Mouse (Mus musculus): ENCODE results near the gene Cstf2. TPM values are rescaled to one million over a fixed set of nuclear protein-coding genes. Genes with fewer than 3 reads are reported as not detected.

Gene Cstf2
- 65.3 and 83.8 TPM in 2 replicates for polyA plus RNA-seq (2014; fragmentation: Nextera tagmentation; extraction: Ambion mirVana)

- Histone ChIP-seq H3K36me3 (ENCODE audit: control insufficient read depth, insufficient read depth, low read length) (peaks cover 18% of the 10 kb centered on the region; the same call in 1 of the 2 replicates), H3K27me3 (ENCODE audit: control insufficient read depth, insufficient read depth, low read length) (no peaks in the 10 kb centered on the region), H3K9ac (replicated peaks; ENCODE audit: low read length) (peak within 1 kb of the TSS; percentile 64), H3K4me1 (ENCODE audit: control insufficient read depth, insufficient read depth, low read length) (no peaks in the 10 kb centered on the region), H3K4me3 (replicated peaks; ENCODE audit: low read depth, low read length) (peak within 1 kb of the TSS; percentile 55), H3K9me3 (ENCODE audit: control insufficient read depth, low read length) (no peaks in the 10 kb centered on the region), H3K4me2 (ENCODE audit: low read length) (peak within 1 kb of the TSS; percentile 50), H3K27ac (replicated peaks; ENCODE audit: low read depth, low read length) (peak within 1 kb of the TSS; percentile 86)
- peak; percentile 94 for DNase-seq
- 29% methylated on average over 74 of the region's 77 CpGs for WGBS
- ATAC-seq (ENCODE audit: low FRiP score, low TSS enrichment) = peak; percentile 99
Observed at GRCm38 (mm10) chrX:134058987-134059712, at the start of gene Cstf2. Gene Cstf2 (plus strand): TSS chrX:134059187.

- 14% methylated on average over 9 of the region's 9 CpGs for WGBS
- Histone ChIP-seq H3K27ac (replicated peaks; ENCODE audit: low read depth, low read length) (no peak overlapping the region), H3K36me3 (ENCODE audit: control insufficient read depth, insufficient read depth, low read length) (no peaks in the 10 kb centered on the region), H3K4me2 (ENCODE audit: low read length) (no peak overlapping the region), H3K9me3 (ENCODE audit: control insufficient read depth, low read length) (no peaks in the 10 kb centered on the region), H3K4me3 (replicated peaks; ENCODE audit: low read depth, low read length) (no peak overlapping the region), H3K27me3 (ENCODE audit: control insufficient read depth, insufficient read depth, low read length) (no peaks in the 10 kb centered on the region), H3K4me1 (ENCODE audit: control insufficient read depth, insufficient read depth, low read length) (no peaks in the 10 kb centered on the region), H3K9ac (replicated peaks; ENCODE audit: low read length) (no peak overlapping the region)
- ATAC-seq (ENCODE audit: low FRiP score, low TSS enrichment) (no peak; the same call in 1 of the 2 replicates), DNase-seq (peak; percentile 84)
Observed at GRCm38 (mm10) chrX:134019005-134019404, 40.0 kb upstream of the Cstf2 start.

- no peaks in the 10 kb centered on the region for H3K36me3 ChIP-seq (ENCODE audit: control insufficient read depth, insufficient read depth, low read length)
- H3K9ac ChIP-seq (replicated peaks; ENCODE audit: low read length) = no peak overlapping the region
- 56% methylated on average over 5 of the region's 5 CpGs for WGBS
- DNase-seq = no peak
- H3K9me3 ChIP-seq (ENCODE audit: control insufficient read depth, low read length) = no peaks in the 10 kb centered on the region
- H3K27me3 ChIP-seq (ENCODE audit: control insufficient read depth, insufficient read depth, low read length) = no peaks in the 10 kb centered on the region
- H3K27ac ChIP-seq (replicated peaks; ENCODE audit: low read depth, low read length) = no peak overlapping the region
- H3K4me3 ChIP-seq (replicated peaks; ENCODE audit: low read depth, low read length) = no peak overlapping the region
- H3K4me2 ChIP-seq (ENCODE audit: low read length) = no peak overlapping the region
- H3K4me1 ChIP-seq (ENCODE audit: control insufficient read depth, insufficient read depth, low read length) = no peaks in the 10 kb centered on the region
- ATAC-seq (ENCODE audit: low FRiP score, low TSS enrichment) = no peak
Observed at GRCm38 (mm10) chrX:134020664-134021063, 38.3 kb upstream of the Cstf2 start.

- ATAC-seq (ENCODE audit: low FRiP score, low TSS enrichment) = no peak
- no peak overlapping the region for H3K9ac ChIP-seq (replicated peaks; ENCODE audit: low read length)
- WGBS = 60% methylated on average over 1 of the region's 1 CpGs
Observed at GRCm38 (mm10) chrX:134048994-134049393, 10.0 kb upstream of the Cstf2 start.

GRCm38 (mm10) chrX:134056897-134057296 is 2.1 kb upstream of the Cstf2 start:
- H3K36me3 ChIP-seq (ENCODE audit: control insufficient read depth, insufficient read depth, low read length) = 0 out of 2 replicates have a peak, but pooled peaks cover 4% of the 10 kb centered on the region
- H3K4me2 ChIP-seq (ENCODE audit: low read length) = no peak overlapping the region
- H3K27ac ChIP-seq (replicated peaks; ENCODE audit: low read depth, low read length) = no peak overlapping the region
- no peaks in the 10 kb centered on the region for H3K4me1 ChIP-seq (ENCODE audit: control insufficient read depth, insufficient read depth, low read length)
- WGBS = 88% methylated on average over 2 of the region's 2 CpGs
- H3K9ac ChIP-seq (replicated peaks; ENCODE audit: low read length) = no peak overlapping the region
- no peak for DNase-seq
- no peak overlapping the region for H3K4me3 ChIP-seq (replicated peaks; ENCODE audit: low read depth, low read length)
- H3K27me3 ChIP-seq (ENCODE audit: control insufficient read depth, insufficient read depth, low read length) = no peaks in the 10 kb centered on the region
- no peak for ATAC-seq (ENCODE audit: low FRiP score, low TSS enrichment)
- H3K9me3 ChIP-seq (ENCODE audit: control insufficient read depth, low read length) = no peaks in the 10 kb centered on the region

More at GRCm38 (mm10) chrX:134048994-134049393, 10.0 kb upstream of the Cstf2 start:
- H3K27me3 ChIP-seq (ENCODE audit: control insufficient read depth, insufficient read depth, low read length) = no peaks in the 10 kb centered on the region
- H3K4me3 ChIP-seq (replicated peaks; ENCODE audit: low read depth, low read length) = no peak overlapping the region
- H3K4me1 ChIP-seq (ENCODE audit: control insufficient read depth, insufficient read depth, low read length) = no peaks in the 10 kb centered on the region
- no peak overlapping the region for H3K27ac ChIP-seq (replicated peaks; ENCODE audit: low read depth, low read length)
- no peaks in the 10 kb centered on the region for H3K36me3 ChIP-seq (ENCODE audit: control insufficient read depth, insufficient read depth, low read length)
- DNase-seq = no peak
- H3K4me2 ChIP-seq (ENCODE audit: low read length) = no peak overlapping the region
- H3K9me3 ChIP-seq (ENCODE audit: control insufficient read depth, low read length) = no peaks in the 10 kb centered on the region

GRCm38 (mm10) chrX:134058040-134058875 is 729 bp upstream of the Cstf2 start:
- no peaks in the 10 kb centered on the region for H3K4me1 ChIP-seq (ENCODE audit: control insufficient read depth, insufficient read depth, low read length)
- peak; percentile 12; the same call in 1 of the 2 replicates for ATAC-seq (ENCODE audit: low FRiP score, low TSS enrichment)
- peak; percentile 1 for DNase-seq
- H3K27me3 ChIP-seq (ENCODE audit: control insufficient read depth, insufficient read depth, low read length) = no peaks in the 10 kb centered on the region
- WGBS = 76% methylated on average over 14 of the region's 14 CpGs
- peak overlapping the region; percentile 29; the same call in 1 of the 2 replicates for H3K9ac ChIP-seq (replicated peaks; ENCODE audit: low read length)
- peak overlapping the region; percentile 86 for H3K27ac ChIP-seq (replicated peaks; ENCODE audit: low read depth, low read length)
- peak overlapping the region; percentile 55 for H3K4me3 ChIP-seq (replicated peaks; ENCODE audit: low read depth, low read length)
- peak overlapping the region; percentile 40 for H3K4me2 ChIP-seq (ENCODE audit: low read length)
- no peaks in the 10 kb centered on the region for H3K9me3 ChIP-seq (ENCODE audit: control insufficient read depth, low read length)
- H3K36me3 ChIP-seq (ENCODE audit: control insufficient read depth, insufficient read depth, low read length) = peaks cover 17% of the 10 kb centered on the region; the same call in 1 of the 2 replicates

GRCm38 (mm10) chrX:134059764-134060163 is 777 bp downstream of the Cstf2 start:
- Histone ChIP-seq H3K27me3 (ENCODE audit: control insufficient read depth, insufficient read depth, low read length) (no peaks in the 10 kb centered on the region), H3K9me3 (ENCODE audit: control insufficient read depth, low read length) (no peaks in the 10 kb centered on the region), H3K27ac (replicated peaks; ENCODE audit: low read depth, low read length) (peak overlapping the region; percentile 86), H3K36me3 (ENCODE audit: control insufficient read depth, insufficient read depth, low read length) (peaks cover 18% of the 10 kb centered on the region; the same call in 1 of the 2 replicates), H3K9ac (replicated peaks; ENCODE audit: low read length) (peak overlapping the region; percentile 64), H3K4me2 (ENCODE audit: low read length) (peak overlapping the region; percentile 50), H3K4me3 (replicated peaks; ENCODE audit: low read depth, low read length) (peak overlapping the region; percentile 55), H3K4me1 (ENCODE audit: control insufficient read depth, insufficient read depth, low read length) (no peaks in the 10 kb centered on the region)
- DNase-seq (peak; percentile 51), ATAC-seq (ENCODE audit: low FRiP score, low TSS enrichment) (0 out of 2 replicates have a peak, but pooled peaks have one; percentile 18)
- WGBS = 23% methylated on average over 10 of the region's 10 CpGs

- H3K4me2 ChIP-seq (ENCODE audit: low read length) = no peak overlapping the region
- no peaks in the 10 kb centered on the region for H3K4me1 ChIP-seq (ENCODE audit: control insufficient read depth, insufficient read depth, low read length)
- ATAC-seq (ENCODE audit: low FRiP score, low TSS enrichment) = no peak
Observed at GRCm38 (mm10) chrX:134085453-134085852, 26.5 kb downstream of the Cstf2 start.

More at GRCm38 (mm10) chrX:134085453-134085852, 26.5 kb downstream of the Cstf2 start:
- Histone ChIP-seq H3K27ac (replicated peaks; ENCODE audit: low read depth, low read length) (no peak overlapping the region), H3K36me3 (ENCODE audit: control insufficient read depth, insufficient read depth, low read length) (peaks cover 4% of the 10 kb centered on the region; the same call in 1 of the 2 replicates), H3K9me3 (ENCODE audit: control insufficient read depth, low read length) (no peaks in the 10 kb centered on the region), H3K9ac (replicated peaks; ENCODE audit: low read length) (no peak overlapping the region), H3K4me3 (replicated peaks; ENCODE audit: low read depth, low read length) (no peak overlapping the region), H3K27me3 (ENCODE audit: control insufficient read depth, insufficient read depth, low read length) (no peaks in the 10 kb centered on the region)
- DNase-seq = peak; percentile 7
- WGBS = 46% methylated on average over 1 of the region's 1 CpGs

Measured in midbrain, embryonic 14.5 days (tissue).